Mouse (Mus musculus) cerebellum, adult 2 months (tissue): ENCODE data around the gene Gtpbp1.

Source experiments
- CTCF ChIP-seq: fragments of 200-500 bp; IDR thresholded peaks from 2 replicates; pipeline ENCODE4 v1.5.1; 2011; ENCODE audit warnings: low read depth, mild to moderate bottlenecking, control low read depth, low read length, moderate library complexity, borderline replicate concordance; ENCODE audit not compliant: insufficient read depth
- POLR2A ChIP-seq: fragments of 200-500 bp; IDR thresholded peaks from 2 replicates; pipeline ENCODE4 v1.6.1; 2011; ENCODE audit warnings: low read length, control low read depth, borderline replicate concordance; ENCODE audit not compliant: insufficient read depth

- TF ChIP-seq POLR2A (no peak), CTCF (no peak)
Observed at GRCm38 (mm10) chr15:79766168-79766567, 75.5 kb downstream of the Gtpbp1 start.
